Mouse (Mus musculus) liver, postnatal 0 days (tissue): ENCODE results near the gene Trir.

ENCODE experiments used
- CTCF ChIP-seq: sonication (generic); IDR thresholded peaks from 2 replicates; pipeline ENCODE4 v1.5.1; 2016; ENCODE audit warnings: antibody characterized with exemption, low read depth
- EP300 ChIP-seq: IDR thresholded peaks from 2 replicates; pipeline ENCODE4 v1.6.1; 2016; ENCODE audit warnings: antibody characterized with exemption, low read depth, mild to moderate bottlenecking

GRCm38 (mm10) chr8:85065213-85065612 lies 38.6 kb downstream of the Trir start:
- TF ChIP-seq CTCF = no peak
- no peak for TF ChIP-seq EP300
